Mouse (Mus musculus) liver, embryonic 11.5 days (tissue): ENCODE measurements around the gene Mrpl38. TPM values are rescaled to one million over a fixed set of nuclear protein-coding genes. Genes with fewer than 3 reads are reported as not detected.
"Not testable (repeated sequence)": the region's sequence is repeated elsewhere in the genome, so short reads cannot be mapped to it uniquely, and the experiment has no call there.

ENCODE experiments used
- ATAC-seq: fragments of 200-750 bp; cut with Nextera tagmentation; replicated peaks from 2 replicates; pipeline ENCODE4 v1.8.0; 2017; ENCODE audit warnings: moderate number of reproducible peaks, mild to moderate bottlenecking, moderate TSS enrichment, moderate library complexity; ENCODE audit not compliant: low FRiP score
- DNase-seq: peaks from one replicate; pipeline ENCODE4 v3.0.0-alpha.2; 2017; ENCODE audit warnings: low spot score
- H3K27ac ChIP-seq: fragments of 300-500 bp; sonication (generic); 2 replicates; pipeline ENCODE4 v1.5.1; 2014; ENCODE audit warnings: mild to moderate bottlenecking, low read depth, low read length, control low read depth
- H3K27me3 ChIP-seq: fragments of 300-500 bp; sonication (generic); replicated peaks from 2 replicates; pipeline ENCODE4 v1.6.1; 2014; ENCODE audit warnings: low read length, mixed read lengths; ENCODE audit not compliant: control insufficient read depth, insufficient read depth
- H3K36me3 ChIP-seq: fragments of 300-500 bp; sonication (generic); 2 replicates; pipeline ENCODE4 v1.6.1; 2014; ENCODE audit warnings: mild to moderate bottlenecking, low read length, moderate library complexity, mixed read lengths; ENCODE audit not compliant: control insufficient read depth, insufficient read depth
- H3K4me1 ChIP-seq: fragments of 300-500 bp; sonication (generic); replicated peaks from 2 replicates; pipeline ENCODE4 v1.6.1; 2014; ENCODE audit warnings: low read length, mixed read lengths; ENCODE audit not compliant: control insufficient read depth, insufficient read depth
- H3K4me2 ChIP-seq: fragments of 300-500 bp; sonication (generic); 2 replicates; pipeline ENCODE4 v1.6.1; 2014; ENCODE audit warnings: mild to moderate bottlenecking, control low read depth, moderate library complexity
- H3K4me3 ChIP-seq: fragments of 300-500 bp; sonication (generic); 2 replicates; pipeline ENCODE4 v1.5.1; 2014; ENCODE audit warnings: low read depth, low read length, control low read depth
- H3K9ac ChIP-seq: fragments of 300-500 bp; sonication (generic); 2 replicates; pipeline ENCODE4 v1.6.1; 2014; ENCODE audit warnings: low read depth, low read length, control low read depth
- H3K9me3 ChIP-seq: fragments of 300-500 bp; sonication (generic); 2 replicates; pipeline ENCODE4 v1.6.1; 2016; ENCODE audit warnings: low read length, inconsistent platforms, mixed read lengths; ENCODE audit not compliant: control insufficient read depth
- WGBS: fragments of 180-500 bp; shearing (Covaris S2); extraction: QIAGEN DNeasy Blood & Tissue Kit; methylation state at CpG from one replicate; pipeline ENCODE4 v1.1.7; 2014; 5-methylcytosine and 5-hydroxymethylcytosine counted together
- polyA plus RNA-seq: library from polyadenylated mRNA; unstranded; fragments of >200 nt; fragmentation: Nextera tagmentation; extraction: Ambion mirVana; gene quantifications from 2 replicates; pipeline ENCODE4 v1.2.1, GENCODE M21; 2014

Mrpl38 gene
- polyA plus RNA-seq, 1 experiment from 2014 or later, result 121 TPM

DNA sequence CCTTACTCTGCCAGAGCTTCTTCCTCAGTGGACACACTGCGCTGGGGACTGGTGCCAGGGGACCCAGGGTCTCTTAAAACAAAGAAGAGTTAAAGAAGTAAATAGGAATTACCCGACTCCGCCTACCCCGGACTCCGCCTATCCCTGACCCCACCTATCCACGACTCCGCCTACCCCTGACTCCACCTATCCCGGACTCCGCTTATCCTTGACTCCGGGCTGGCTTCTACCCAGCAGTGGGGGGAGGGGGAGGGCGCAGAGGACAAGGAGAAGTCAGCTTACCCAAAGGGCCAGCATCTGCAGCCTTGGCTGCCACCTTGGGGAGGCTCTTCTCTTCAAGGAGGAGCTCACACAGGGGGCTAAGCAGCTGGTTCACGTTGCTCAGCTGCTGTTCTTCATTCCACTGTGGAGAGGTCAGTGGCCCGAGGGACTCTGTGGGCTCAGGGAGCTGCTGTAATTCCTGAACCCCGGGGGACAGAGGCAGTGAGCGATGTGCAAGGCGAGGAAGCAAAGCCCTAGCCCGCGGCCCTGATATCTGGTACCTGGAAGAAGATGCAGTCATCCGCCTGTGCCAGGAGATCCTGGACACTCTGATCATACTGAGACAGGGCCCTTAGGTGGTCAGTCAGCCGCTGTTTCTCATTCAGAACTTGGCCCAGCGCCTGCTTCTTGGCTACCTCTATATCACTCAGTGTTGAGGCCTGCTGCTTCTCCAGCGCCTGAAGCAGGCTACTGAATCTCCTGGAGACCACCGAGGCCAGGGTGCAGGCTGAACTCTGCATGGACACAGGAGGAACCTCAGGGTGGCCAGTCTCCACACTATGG is 11.3 kb downstream of the Mrpl38 start, which contains the start of gene Trim47:
Gene Trim47 (minus strand): TSS at position 55 of the 825 bp plus-strand sequence.
- H3K27ac ChIP-seq, result peak within 1 kb of the TSS; percentile 16; the same call in 1 of the 2 replicates
- H3K27me3 ChIP-seq, result no peaks in the 10 kb centered on the region
- DNase-seq (peak; percentile 67), ATAC-seq (peak; percentile 61)
- 41% methylated on average over 23 of the region's 23 CpGs for WGBS
- peak within 1 kb of the TSS; percentile 17; the same call in 1 of the 2 replicates for H3K9ac ChIP-seq
- peaks cover 22% of the 10 kb centered on the region for H3K36me3 ChIP-seq
- no peaks in the 10 kb centered on the region for H3K9me3 ChIP-seq
- H3K4me3 ChIP-seq, result peak within 1 kb of the TSS; percentile 13; the same call in 1 of the 2 replicates
- peaks cover 21% of the 10 kb centered on the region for H3K4me1 ChIP-seq
- H3K4me2 ChIP-seq, result peak within 1 kb of the TSS; percentile 50

DNA sequence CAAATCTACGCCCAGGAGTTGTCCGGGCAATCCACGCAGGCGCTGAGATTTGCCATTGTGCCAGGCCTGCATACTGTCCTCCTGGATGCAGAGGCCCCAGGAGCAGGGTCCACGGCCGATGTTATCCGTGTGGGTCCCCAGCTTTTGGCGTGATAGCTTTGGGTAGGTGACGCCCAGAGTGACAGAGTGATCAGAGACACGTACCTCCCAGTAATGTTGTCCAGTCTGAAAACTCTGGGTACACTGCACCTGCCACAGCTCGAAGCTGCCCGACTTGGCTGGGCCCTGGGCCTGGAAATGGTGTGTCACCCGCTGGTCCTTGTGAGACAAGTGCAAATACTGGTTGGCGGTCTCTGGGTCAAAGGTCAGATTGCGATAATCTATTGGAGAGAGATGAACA is 12.4 kb downstream of the Mrpl38 start:
- DNase-seq (no peak), ATAC-seq (no peak)
- no peaks in the 10 kb centered on the region for H3K9me3 ChIP-seq
- 86% methylated on average over 15 of the region's 15 CpGs for WGBS
- no peak overlapping the region for H3K9ac ChIP-seq
- H3K27me3 ChIP-seq, result no peaks in the 10 kb centered on the region
- peaks cover 17% of the 10 kb centered on the region for H3K36me3 ChIP-seq
- no peak overlapping the region for H3K27ac ChIP-seq
- peaks cover 21% of the 10 kb centered on the region for H3K4me1 ChIP-seq
- H3K4me3 ChIP-seq, result no peak overlapping the region
- H3K4me2 ChIP-seq, result no peak overlapping the region

DNA sequence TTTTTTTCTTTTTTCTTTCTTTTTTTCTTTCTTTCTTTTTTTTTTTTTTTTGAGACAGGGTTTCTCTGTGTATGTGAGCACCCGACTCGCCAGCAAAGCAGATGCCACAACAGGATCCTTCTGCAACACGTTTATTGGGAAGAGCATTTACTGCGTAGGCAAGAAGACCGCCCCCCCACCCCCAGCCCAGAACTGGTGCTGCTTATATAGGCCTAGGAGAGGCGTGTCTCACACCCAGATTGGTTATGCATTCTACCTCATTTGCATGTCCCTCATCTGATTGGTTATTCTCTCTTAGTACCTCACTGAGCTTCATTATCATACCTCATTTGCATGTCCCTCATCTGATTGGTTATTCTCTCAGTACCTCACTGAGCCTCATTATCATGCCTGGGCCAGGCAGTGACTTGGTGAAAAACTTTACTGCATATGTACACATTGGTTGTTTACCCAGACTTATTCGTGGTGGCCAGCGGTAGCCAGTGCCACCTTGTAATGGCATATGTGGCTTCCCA is 16.9 kb downstream of the Mrpl38 start:
- peaks cover 17% of the 10 kb centered on the region for H3K36me3 ChIP-seq

DNA sequence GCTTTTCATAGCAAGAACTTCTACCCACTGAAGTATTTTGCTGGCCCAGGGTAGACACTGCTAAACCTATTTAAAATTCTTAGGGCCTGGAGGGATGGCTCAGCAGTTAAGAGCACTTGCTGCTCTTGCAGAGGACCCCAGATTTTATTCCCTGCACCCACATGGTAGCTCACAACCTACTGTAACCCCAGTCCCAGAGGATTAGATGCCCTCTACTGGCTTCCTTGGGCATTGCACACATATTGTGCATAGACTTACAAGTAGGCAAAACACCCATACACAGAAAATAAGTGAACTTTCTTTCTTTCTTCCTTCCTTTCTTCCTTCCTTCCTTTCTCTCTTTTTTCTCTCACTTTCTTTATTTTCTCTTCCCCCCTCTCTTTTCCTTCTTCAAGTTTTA is 20.8 kb downstream of the Mrpl38 start:
- Histone ChIP-seq H3K9ac (no peak overlapping the region), H3K27me3 (no peaks in the 10 kb centered on the region), H3K4me3 (no peak overlapping the region), H3K27ac (no peak overlapping the region), H3K4me2 (no peak overlapping the region), H3K9me3 (no peaks in the 10 kb centered on the region), H3K4me1 (no peaks in the 10 kb centered on the region), H3K36me3 (peaks cover 5% of the 10 kb centered on the region; the same call in 1 of the 2 replicates)
- ATAC-seq (no peak), DNase-seq (no peak)

More for the DNA sequence above, 16.9 kb downstream of the Mrpl38 start:
- not testable (repeated sequence) for H3K4me2 ChIP-seq, H3K9ac ChIP-seq, H3K4me3 ChIP-seq, H3K4me1 ChIP-seq, H3K27ac ChIP-seq, H3K27me3 ChIP-seq, DNase-seq, H3K9me3 ChIP-seq, ATAC-seq
- WGBS, result 88% methylated on average over 8 of the region's 8 CpGs

DNA sequence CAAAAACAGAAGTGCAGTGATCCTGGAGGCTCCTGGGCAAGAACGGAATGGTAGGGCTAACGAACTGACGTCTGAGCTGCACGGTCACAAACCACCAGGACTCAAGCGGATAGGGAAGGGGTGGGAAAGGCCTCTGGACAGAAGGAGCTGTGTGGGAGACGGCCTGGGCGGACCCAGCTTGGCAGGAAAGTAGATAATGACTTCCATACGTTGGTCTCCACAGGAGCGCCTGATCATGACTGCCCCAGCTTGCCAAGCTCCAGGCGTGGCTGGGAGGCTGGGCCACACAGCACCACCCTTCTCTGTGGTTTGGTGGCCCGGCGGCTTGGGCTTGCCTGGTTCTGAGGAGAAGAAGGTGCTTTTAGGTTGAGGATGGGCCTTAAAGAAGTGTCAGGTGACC is 21.4 kb downstream of the Mrpl38 start:
- no peak; the same call in 1 of the 2 replicates for ATAC-seq
- no peak overlapping the region for H3K4me3 ChIP-seq
- H3K9ac ChIP-seq, result no peak overlapping the region
- no peak overlapping the region for H3K4me2 ChIP-seq
- no peaks in the 10 kb centered on the region for H3K36me3 ChIP-seq
- DNase-seq, result no peak
- H3K9me3 ChIP-seq, result no peaks in the 10 kb centered on the region
- no peak overlapping the region for H3K27ac ChIP-seq
- H3K4me1 ChIP-seq, result no peaks in the 10 kb centered on the region
- 50% methylated on average over 12 of the region's 12 CpGs for WGBS
- no peaks in the 10 kb centered on the region for H3K27me3 ChIP-seq

DNA sequence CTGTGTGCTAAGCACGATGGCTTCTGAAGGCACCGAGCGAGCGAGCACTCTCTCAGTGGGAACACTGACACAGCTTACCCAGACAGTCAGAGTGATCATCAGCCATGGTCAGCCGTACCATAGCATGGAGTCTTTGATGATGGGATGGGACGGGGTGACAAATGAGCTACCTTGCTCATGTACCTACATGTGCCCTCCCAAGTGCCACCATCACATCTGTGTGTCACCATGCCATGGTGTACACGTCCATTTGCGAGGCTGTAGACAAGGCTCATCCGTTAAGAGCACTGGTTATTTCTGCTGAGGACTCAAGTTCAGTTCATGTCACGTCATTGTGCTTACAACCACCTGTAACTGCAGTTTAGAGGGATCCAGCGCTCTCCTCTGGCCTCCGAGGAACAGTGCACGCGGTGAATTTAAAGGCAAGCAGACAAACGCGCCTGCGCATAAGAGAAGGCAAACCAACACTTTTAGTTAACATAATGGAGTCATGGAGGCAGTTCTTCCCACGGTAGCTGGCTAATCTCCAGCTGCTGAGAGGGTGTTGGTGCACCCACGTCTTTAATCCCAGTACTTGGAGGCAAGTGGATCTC is 27.0 kb downstream of the Mrpl38 start:
- H3K27ac ChIP-seq, result no peak overlapping the region
- WGBS, result 83% methylated on average over 19 of the region's 19 CpGs
- DNase-seq, result no peak
- ATAC-seq, result no peak
- H3K9me3 ChIP-seq, result no peaks in the 10 kb centered on the region
- H3K27me3 ChIP-seq, result peaks cover 45% of the 10 kb centered on the region
- H3K4me3 ChIP-seq, result no peak overlapping the region
- H3K9ac ChIP-seq, result no peak overlapping the region
- H3K36me3 ChIP-seq, result no peaks in the 10 kb centered on the region
- H3K4me1 ChIP-seq, result peaks cover 21% of the 10 kb centered on the region
- no peak overlapping the region for H3K4me2 ChIP-seq

DNA sequence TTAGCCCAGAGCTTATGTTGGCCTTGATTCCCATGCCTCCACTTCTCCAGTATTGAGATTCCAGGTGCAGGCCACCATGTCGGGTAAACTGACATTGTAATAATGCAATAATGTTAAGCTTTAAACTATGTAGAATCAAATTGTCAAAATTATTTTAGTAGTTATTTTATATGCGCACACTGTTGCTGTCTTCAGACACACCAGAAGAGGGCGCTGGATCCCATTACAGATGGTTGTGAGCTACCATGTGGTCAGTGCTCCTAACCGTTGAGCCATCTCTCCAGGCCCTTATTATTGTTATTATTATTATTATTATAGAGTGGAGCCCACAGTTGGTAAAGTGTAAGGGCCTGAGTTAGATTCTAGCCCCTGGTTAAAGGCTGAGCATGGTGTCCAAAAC is 27.6 kb downstream of the Mrpl38 start:
- H3K36me3 ChIP-seq, result no peaks in the 10 kb centered on the region

DNA sequence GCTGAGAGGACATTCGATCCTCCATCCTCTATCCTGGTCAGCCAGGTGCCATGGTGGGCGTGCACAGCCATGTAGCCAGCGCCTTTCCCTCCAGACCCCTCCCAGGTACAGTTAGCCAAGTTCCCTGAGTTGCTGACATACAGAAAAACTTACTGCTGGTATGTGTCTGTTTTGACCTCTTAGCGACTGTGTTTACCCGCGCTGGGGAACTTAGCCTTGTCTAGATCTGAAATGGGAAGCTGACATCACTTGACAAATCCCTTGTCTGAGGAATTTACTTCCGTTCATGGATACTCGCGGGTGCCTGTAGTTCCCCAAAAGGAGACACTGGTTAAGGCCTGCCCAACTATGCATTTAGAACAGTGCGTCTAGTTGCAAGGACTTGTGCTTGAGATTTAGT is 28.1 kb downstream of the Mrpl38 start:
- H3K4me2 ChIP-seq, result peak overlapping the region; percentile 81
- H3K36me3 ChIP-seq, result no peaks in the 10 kb centered on the region
- peak overlapping the region; percentile 38; the same call in 1 of the 2 replicates for H3K27ac ChIP-seq
- peak overlapping the region; percentile 59 for H3K9ac ChIP-seq
- H3K27me3 ChIP-seq, result peaks cover 50% of the 10 kb centered on the region
- no peaks in the 10 kb centered on the region for H3K9me3 ChIP-seq
- DNase-seq (no peak), ATAC-seq (no peak)
- WGBS, result 23% methylated on average over 10 of the region's 10 CpGs
- H3K4me3 ChIP-seq, result peak overlapping the region; percentile 59
- H3K4me1 ChIP-seq, result peaks cover 32% of the 10 kb centered on the region

More for the DNA sequence above, 27.6 kb downstream of the Mrpl38 start:
- no peak overlapping the region for H3K27ac ChIP-seq
- DNase-seq (no peak), ATAC-seq (no peak)
- no peak overlapping the region for H3K9ac ChIP-seq
- 76% methylated on average over 4 of the region's 4 CpGs for WGBS
- peaks cover 49% of the 10 kb centered on the region for H3K27me3 ChIP-seq
- no peak overlapping the region for H3K4me3 ChIP-seq
- no peak overlapping the region; the same call in none of the 2 replicates for H3K4me2 ChIP-seq
- H3K4me1 ChIP-seq, result peaks cover 28% of the 10 kb centered on the region
- no peaks in the 10 kb centered on the region for H3K9me3 ChIP-seq
